Mouse (Mus musculus) embryonic facial prominence, embryonic 14.5 days (tissue): ENCODE measurements at regions not wholly inside any gene's neighbourhood (a gene's known extent, or its start where the extent isn't known, plus 50 kb on each side); places are given as distances from the start of the nearest gene placed in this dataset.

Source experiments
- ATAC-seq: fragments of 200-750 bp; cut with Nextera tagmentation; 2 replicates; pipeline ENCODE4 v1.8.0; 2017; ENCODE audit warnings: low read depth, moderate number of reproducible peaks, moderate TSS enrichment
- DNase-seq: peaks from one replicate; pipeline ENCODE4 v3.0.0-alpha.2; 2015; ENCODE audit warnings: low spot score
- H3K27ac ChIP-seq: fragments of 300-500 bp; sonication (generic); replicated peaks from 2 replicates; pipeline ENCODE4 v1.5.1; 2014; ENCODE audit warnings: low read depth, mild to moderate bottlenecking, low read length, moderate library complexity
- H3K27me3 ChIP-seq: fragments of 300-500 bp; sonication (generic); replicated peaks from 2 replicates; pipeline ENCODE4 v1.6.1; 2014; ENCODE audit warnings: low read length; ENCODE audit not compliant: control insufficient read depth, insufficient read depth
- H3K36me3 ChIP-seq: fragments of 300-500 bp; sonication (generic); 2 replicates; pipeline ENCODE4 v1.6.1; 2014; ENCODE audit warnings: low read length, mixed read lengths; ENCODE audit not compliant: control insufficient read depth, insufficient read depth
- H3K4me1 ChIP-seq: fragments of 300-500 bp; sonication (generic); 2 replicates; pipeline ENCODE4 v1.6.1; 2014; ENCODE audit warnings: antibody characterized with exemption, low read length; ENCODE audit not compliant: control insufficient read depth, insufficient read depth
- H3K4me2 ChIP-seq: fragments of 300-500 bp; sonication (generic); 2 replicates; pipeline ENCODE4 v1.6.1; 2014; ENCODE audit warnings: low read depth, mild to moderate bottlenecking, low read length, moderate library complexity, mixed read lengths
- H3K4me3 ChIP-seq: fragments of 300-500 bp; sonication (generic); 2 replicates; pipeline ENCODE4 v1.5.1; 2014; ENCODE audit warnings: low read depth, mild to moderate bottlenecking, low read length
- H3K9ac ChIP-seq: fragments of 300-500 bp; sonication (generic); 2 replicates; pipeline ENCODE4 v1.6.1; 2014; ENCODE audit warnings: low read depth, mild to moderate bottlenecking, low read length, moderate library complexity, mixed read lengths
- H3K9me3 ChIP-seq: fragments of 300-500 bp; sonication (generic); 2 replicates; pipeline ENCODE4 v1.6.1; 2016; ENCODE audit warnings: low read length; ENCODE audit not compliant: control insufficient read depth
- WGBS: fragments of 180-500 bp; shearing (Covaris S2); extraction: QIAGEN DNeasy Blood & Tissue Kit; methylation state at CpG from one replicate; pipeline ENCODE4 v1.1.7; 2014; 5-methylcytosine and 5-hydroxymethylcytosine counted together

- no peaks in the 10 kb centered on the region for H3K9me3 ChIP-seq
- ATAC-seq, result no peak
- 66% methylated on average over 6 of the region's 6 CpGs for WGBS
- no peak overlapping the region for H3K9ac ChIP-seq
- no peak overlapping the region for H3K4me2 ChIP-seq
- no peak overlapping the region for H3K4me3 ChIP-seq
- no peaks in the 10 kb centered on the region for H3K4me1 ChIP-seq
- no peaks in the 10 kb centered on the region for H3K27me3 ChIP-seq
- no peak for DNase-seq
- H3K27ac ChIP-seq, result no peak overlapping the region
- H3K36me3 ChIP-seq, result no peaks in the 10 kb centered on the region
Measured at GRCm38 (mm10) chr7:116963839-116964238, 416.9 kb upstream of the Xylt1 start.

GRCm38 (mm10) chr7:116991351-116991750 is 389.4 kb upstream of the Xylt1 start:
- WGBS, result 65% methylated on average over 2 of the region's 2 CpGs
- Histone ChIP-seq H3K9me3 (no peaks in the 10 kb centered on the region), H3K4me1 (no peaks in the 10 kb centered on the region), H3K4me2 (no peak overlapping the region), H3K36me3 (no peaks in the 10 kb centered on the region), H3K27me3 (no peaks in the 10 kb centered on the region), H3K4me3 (no peak overlapping the region), H3K27ac (no peak overlapping the region), H3K9ac (no peak overlapping the region)
- DNase-seq (no peak), ATAC-seq (no peak)

GRCm38 (mm10) chr7:116992166-116992565 is 388.6 kb upstream of the Xylt1 start:
- Histone ChIP-seq H3K27ac (no peak overlapping the region), H3K27me3 (no peaks in the 10 kb centered on the region), H3K9ac (no peak overlapping the region), H3K36me3 (no peaks in the 10 kb centered on the region), H3K4me3 (no peak overlapping the region), H3K9me3 (no peaks in the 10 kb centered on the region), H3K4me1 (no peaks in the 10 kb centered on the region), H3K4me2 (no peak overlapping the region)
- no peak for DNase-seq
- no peak for ATAC-seq

- Histone ChIP-seq H3K36me3 (no peaks in the 10 kb centered on the region), H3K27me3 (no peaks in the 10 kb centered on the region), H3K27ac (no peak overlapping the region), H3K4me1 (no peaks in the 10 kb centered on the region), H3K9me3 (no peaks in the 10 kb centered on the region), H3K4me2 (no peak overlapping the region), H3K9ac (no peak overlapping the region), H3K4me3 (no peak overlapping the region)
- no peak for DNase-seq
- 93% methylated on average over 3 of the region's 3 CpGs for WGBS
- no peak for ATAC-seq
Measured at GRCm38 (mm10) chr7:116995770-116996169, 385.0 kb upstream of the Xylt1 start.

GRCm38 (mm10) chr7:117003167-117003566 is 377.6 kb upstream of the Xylt1 start:
- Histone ChIP-seq H3K4me3 (no peak overlapping the region), H3K4me1 (no peaks in the 10 kb centered on the region), H3K4me2 (no peak overlapping the region), H3K9me3 (no peaks in the 10 kb centered on the region), H3K9ac (no peak overlapping the region), H3K36me3 (no peaks in the 10 kb centered on the region), H3K27me3 (no peaks in the 10 kb centered on the region), H3K27ac (no peak overlapping the region)
- ATAC-seq (no peak), DNase-seq (no peak)

- H3K4me2 ChIP-seq, result no peak overlapping the region
- no peak overlapping the region for H3K27ac ChIP-seq
- H3K9me3 ChIP-seq, result no peaks in the 10 kb centered on the region
- no peak for ATAC-seq
- no peaks in the 10 kb centered on the region for H3K27me3 ChIP-seq
- no peak overlapping the region for H3K9ac ChIP-seq
- DNase-seq, result no peak
- H3K36me3 ChIP-seq, result no peaks in the 10 kb centered on the region
- 82% methylated on average over 1 of the region's 1 CpGs for WGBS
- H3K4me1 ChIP-seq, result no peaks in the 10 kb centered on the region
- no peak overlapping the region for H3K4me3 ChIP-seq
Measured at GRCm38 (mm10) chr7:117018349-117018748, 362.4 kb upstream of the Xylt1 start.

GRCm38 (mm10) chr7:117021716-117022115 is 359.1 kb upstream of the Xylt1 start:
- Histone ChIP-seq H3K4me1 (no peaks in the 10 kb centered on the region), H3K27me3 (no peaks in the 10 kb centered on the region), H3K4me3 (no peak overlapping the region), H3K9ac (no peak overlapping the region), H3K9me3 (no peaks in the 10 kb centered on the region), H3K27ac (no peak overlapping the region), H3K4me2 (no peak overlapping the region), H3K36me3 (no peaks in the 10 kb centered on the region)
- peak; percentile 87 for DNase-seq
- WGBS, result 50% methylated on average over 4 of the region's 4 CpGs
- no peak for ATAC-seq

- Histone ChIP-seq H3K4me2 (no peak overlapping the region), H3K9ac (no peak overlapping the region), H3K9me3 (no peaks in the 10 kb centered on the region), H3K4me3 (no peak overlapping the region), H3K27me3 (no peaks in the 10 kb centered on the region), H3K4me1 (no peaks in the 10 kb centered on the region), H3K36me3 (no peaks in the 10 kb centered on the region), H3K27ac (no peak overlapping the region)
- DNase-seq, result no peak
- ATAC-seq, result no peak
- whole genome bisulfite sequencing, result 84% methylated on average over 9 of the region's 9 CpGs
Measured at GRCm38 (mm10) chr7:117044926-117045325, 335.9 kb upstream of the Xylt1 start.

- DNase-seq (no peak), ATAC-seq (no peak)
- H3K9ac ChIP-seq, result no peak overlapping the region
- no peaks in the 10 kb centered on the region for H3K9me3 ChIP-seq
- H3K4me2 ChIP-seq, result no peak overlapping the region
- H3K4me1 ChIP-seq, result no peaks in the 10 kb centered on the region
- no peak overlapping the region for H3K4me3 ChIP-seq
- no peaks in the 10 kb centered on the region for H3K36me3 ChIP-seq
- no peaks in the 10 kb centered on the region for H3K27me3 ChIP-seq
- H3K27ac ChIP-seq, result no peak overlapping the region
Measured at GRCm38 (mm10) chr7:117049249-117049648, 331.5 kb upstream of the Xylt1 start.
